Mouse (Mus musculus) lung, postnatal 0 days (tissue): ENCODE data around the gene Ppp1r3e. TPM values are rescaled to one million over a fixed set of nuclear protein-coding genes. Genes with fewer than 3 reads are reported as not detected.

Source experiments
- ATAC-seq: fragments of 200-750 bp; cut with Nextera tagmentation; 2 replicates; pipeline ENCODE4 v1.8.0; 2017; ENCODE audit warnings: moderate library complexity
- DNase-seq: peaks from one replicate; pipeline ENCODE4 v3.0.0-alpha.2; 2016; ENCODE audit warnings: low spot score
- H3K27ac ChIP-seq: fragments of 300-500 bp; sonication (generic); 2 replicates; pipeline ENCODE4 v1.5.1; 2014; ENCODE audit warnings: antibody characterized with exemption, mild to moderate bottlenecking, low read length, mixed read lengths
- H3K27me3 ChIP-seq: fragments of 300-500 bp; sonication (generic); replicated peaks from 2 replicates; pipeline ENCODE4 v1.6.1; 2014; ENCODE audit warnings: low read length, mixed read lengths; ENCODE audit not compliant: insufficient read depth
- H3K36me3 ChIP-seq: fragments of 300-500 bp; sonication (generic); 2 replicates; pipeline ENCODE4 v1.6.1; 2014; ENCODE audit warnings: low read length, mixed read lengths; ENCODE audit not compliant: insufficient read depth
- H3K4me1 ChIP-seq: fragments of 300-500 bp; sonication (generic); 2 replicates; pipeline ENCODE4 v1.6.1; 2014; ENCODE audit warnings: antibody characterized with exemption, low read depth, low read length, mixed read lengths; ENCODE audit not compliant: insufficient read depth
- H3K4me2 ChIP-seq: fragments of 300-500 bp; sonication (generic); replicated peaks from 2 replicates; pipeline ENCODE4 v1.6.1; 2014; ENCODE audit warnings: low read depth, mild to moderate bottlenecking, low read length, moderate library complexity, mixed read lengths
- H3K4me3 ChIP-seq: fragments of 300-500 bp; sonication (generic); 2 replicates; pipeline ENCODE4 v1.5.1; 2014; ENCODE audit warnings: low read depth, low read length
- H3K9ac ChIP-seq: fragments of 300-500 bp; sonication (generic); replicated peaks from 2 replicates; pipeline ENCODE4 v1.6.1; 2014; ENCODE audit warnings: low read depth, mild to moderate bottlenecking
- H3K9me3 ChIP-seq: fragments of 300-500 bp; sonication (generic); 2 replicates; pipeline ENCODE4 v1.6.1; 2016; ENCODE audit warnings: low read length, mixed read lengths
- CTCF ChIP-seq: IDR thresholded peaks from 2 replicates; pipeline ENCODE4 v1.5.1; 2016; ENCODE audit warnings: antibody characterized with exemption, mild to moderate bottlenecking
- EP300 ChIP-seq: IDR thresholded peaks from 2 replicates; pipeline ENCODE4 v1.6.1; 2016; ENCODE audit warnings: antibody characterized with exemption, mild to moderate bottlenecking, control low read depth
- WGBS: fragments of 180-500 bp; shearing (Covaris S2); extraction: QIAGEN DNeasy Blood & Tissue Kit; methylation state at CpG from one replicate; pipeline ENCODE4 v1.1.7; 2014; 5-methylcytosine and 5-hydroxymethylcytosine counted together
- polyA plus RNA-seq: library from polyadenylated mRNA; unstranded; fragments of >200 nt; fragmentation: Nextera tagmentation; extraction: Ambion mirVana; gene quantifications from 2 replicates; pipeline ENCODE4 v1.2.1, GENCODE M21; 2015

Gene Ppp1r3e
- polyA plus RNA-seq, 1 experiment from 2014 or later = 2.5 TPM

DNA sequence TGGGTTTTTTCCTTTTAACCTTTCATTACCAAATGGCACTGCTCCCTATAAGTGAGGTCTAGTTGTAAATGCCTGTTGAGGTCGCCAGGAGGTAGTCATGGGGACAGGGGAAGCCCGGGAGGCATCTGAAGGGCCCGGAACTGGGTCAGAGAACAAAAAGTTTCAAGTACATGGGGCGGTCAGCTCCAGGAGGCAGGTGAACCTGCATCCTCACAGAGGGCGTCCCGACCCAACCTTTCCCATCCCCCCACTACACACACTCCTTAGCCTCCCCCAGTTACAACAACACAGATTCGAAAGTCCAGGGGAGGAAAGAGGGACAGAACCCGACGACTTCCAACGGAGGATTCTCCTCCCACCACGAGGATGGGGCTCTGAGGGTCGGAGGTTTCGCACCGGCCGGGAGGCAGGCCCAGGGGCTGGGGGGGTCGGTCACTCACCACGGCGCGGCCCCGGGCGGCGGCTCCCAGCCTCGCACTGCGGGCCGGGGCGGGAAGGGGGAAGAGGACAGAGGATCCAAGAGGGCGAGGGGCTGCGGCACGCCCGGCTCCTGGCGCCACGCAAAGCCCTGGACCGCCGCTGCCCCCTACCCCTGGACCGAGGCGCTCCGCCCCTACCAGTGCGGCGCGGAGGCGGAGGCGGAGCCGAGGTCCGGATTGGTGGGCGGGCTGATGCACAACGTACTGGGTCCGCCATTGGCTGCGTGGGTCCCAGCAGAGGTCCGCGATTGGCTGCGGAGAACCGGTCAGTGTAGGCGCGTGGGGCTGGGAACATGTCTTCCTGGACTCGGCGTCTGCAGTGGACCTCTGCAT, 13.6 kb downstream of the Ppp1r3e start:
- TF ChIP-seq EP300 = no peak
- peak; percentile 39 for TF ChIP-seq CTCF
- peak overlapping the region; percentile 82 for H3K27ac ChIP-seq
- H3K4me2 ChIP-seq = peak overlapping the region; percentile 88
- H3K27me3 ChIP-seq = no peaks in the 10 kb centered on the region
- under 1% methylated on average over 33 of the region's 56 CpGs for WGBS
- no peaks in the 10 kb centered on the region for H3K36me3 ChIP-seq
- H3K9me3 ChIP-seq = no peaks in the 10 kb centered on the region
- peak; percentile 97 for DNase-seq
- ATAC-seq = peak; percentile 100
- H3K4me1 ChIP-seq = peaks cover 3% of the 10 kb centered on the region; the same call in 1 of the 2 replicates
- H3K9ac ChIP-seq = peak overlapping the region; percentile 66
- H3K4me3 ChIP-seq = peak overlapping the region; percentile 76

DNA sequence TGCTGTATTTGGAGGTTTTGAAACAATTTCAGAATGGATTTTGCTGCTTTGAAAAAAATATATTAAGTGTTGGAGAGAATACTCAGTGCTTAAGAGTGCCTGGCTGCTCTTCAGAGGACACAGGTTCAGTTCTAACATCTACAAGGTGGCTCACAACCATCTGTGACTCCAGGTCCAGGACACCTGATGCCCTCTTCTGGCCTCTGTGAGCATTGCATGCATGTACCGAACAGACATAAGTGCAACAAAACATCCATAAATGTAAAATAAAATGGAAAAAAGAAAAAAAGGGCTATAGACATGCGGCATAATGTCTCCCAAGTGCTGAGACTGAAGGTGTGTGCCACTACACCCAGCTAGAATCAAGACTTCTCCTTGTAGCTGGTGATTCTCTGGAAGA, 16.8 kb downstream of the Ppp1r3e start:
- no peak overlapping the region for H3K9ac ChIP-seq
- DNase-seq (peak; percentile 48), ATAC-seq (no peak)
- H3K4me3 ChIP-seq = no peak overlapping the region
- WGBS = 40% methylated on average over 2 of the region's 2 CpGs
- no peaks in the 10 kb centered on the region for H3K36me3 ChIP-seq
- no peaks in the 10 kb centered on the region for H3K27me3 ChIP-seq
- H3K27ac ChIP-seq = no peak overlapping the region
- peaks cover 3% of the 10 kb centered on the region; the same call in 1 of the 2 replicates for H3K4me1 ChIP-seq
- TF ChIP-seq CTCF (peak; percentile 81), EP300 (no peak)
- H3K4me2 ChIP-seq = no peak overlapping the region
- no peaks in the 10 kb centered on the region for H3K9me3 ChIP-seq

DNA sequence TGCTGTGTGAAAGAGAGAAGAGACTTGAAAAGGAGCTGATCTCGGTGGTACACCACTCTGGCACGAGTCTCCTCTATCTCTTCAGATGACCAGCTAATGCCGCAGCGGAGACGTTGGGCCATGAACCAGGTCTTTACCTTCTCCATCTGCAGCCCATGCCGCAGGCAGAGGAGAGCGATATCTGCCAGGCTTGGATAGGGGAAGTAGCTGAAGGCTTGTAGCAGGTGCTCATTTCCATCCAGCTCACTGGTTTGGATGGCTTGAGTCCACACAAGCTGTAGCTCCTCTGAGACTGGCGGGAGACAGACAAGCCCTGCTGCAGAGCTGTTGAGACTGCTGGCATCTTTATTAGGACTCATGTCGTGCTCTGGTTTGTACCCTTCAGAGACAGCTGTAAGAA, 19.5 kb downstream of the Ppp1r3e start:
- H3K4me1 ChIP-seq = no peaks in the 10 kb centered on the region
- H3K27me3 ChIP-seq = no peaks in the 10 kb centered on the region
- H3K4me2 ChIP-seq = no peak overlapping the region
- H3K9me3 ChIP-seq = no peaks in the 10 kb centered on the region
- no peak overlapping the region for H3K4me3 ChIP-seq
- H3K9ac ChIP-seq = no peak overlapping the region
- H3K27ac ChIP-seq = no peak overlapping the region
- no peak for TF ChIP-seq CTCF
- no peak for TF ChIP-seq EP300
- DNase-seq = no peak
- 92% methylated on average over 9 of the region's 9 CpGs for WGBS
- no peak for ATAC-seq
- H3K36me3 ChIP-seq = no peaks in the 10 kb centered on the region

DNA sequence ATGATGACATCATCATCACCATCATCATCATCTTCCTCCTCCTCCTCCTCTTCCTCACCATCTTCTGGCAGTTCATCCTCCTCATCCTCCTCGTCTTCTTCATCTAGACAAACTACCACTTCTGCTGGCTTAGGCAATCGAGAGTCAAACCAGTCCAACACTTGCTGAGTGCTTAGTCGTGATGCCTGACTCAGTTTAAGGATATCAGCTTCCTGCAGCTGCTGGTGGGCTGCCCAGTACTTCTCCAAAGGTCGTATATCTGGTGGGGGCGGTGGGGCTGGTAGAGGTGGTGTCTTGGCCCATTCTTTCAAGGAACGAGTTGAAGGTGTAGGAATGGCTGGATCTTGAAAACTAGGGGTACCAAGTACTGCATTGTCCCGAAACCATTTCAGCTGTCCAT, 20.6 kb downstream of the Ppp1r3e start:
- TF ChIP-seq CTCF = no peak
- TF ChIP-seq EP300 = no peak
- ATAC-seq (no peak), DNase-seq (no peak)
- H3K9me3 ChIP-seq = no peaks in the 10 kb centered on the region
- no peak overlapping the region for H3K9ac ChIP-seq
- no peaks in the 10 kb centered on the region for H3K4me1 ChIP-seq
- no peak overlapping the region for H3K4me2 ChIP-seq
- no peak overlapping the region for H3K4me3 ChIP-seq
- H3K36me3 ChIP-seq = no peaks in the 10 kb centered on the region
- 88% methylated on average over 7 of the region's 7 CpGs for WGBS
- H3K27me3 ChIP-seq = no peaks in the 10 kb centered on the region
- H3K27ac ChIP-seq = no peak overlapping the region

DNA sequence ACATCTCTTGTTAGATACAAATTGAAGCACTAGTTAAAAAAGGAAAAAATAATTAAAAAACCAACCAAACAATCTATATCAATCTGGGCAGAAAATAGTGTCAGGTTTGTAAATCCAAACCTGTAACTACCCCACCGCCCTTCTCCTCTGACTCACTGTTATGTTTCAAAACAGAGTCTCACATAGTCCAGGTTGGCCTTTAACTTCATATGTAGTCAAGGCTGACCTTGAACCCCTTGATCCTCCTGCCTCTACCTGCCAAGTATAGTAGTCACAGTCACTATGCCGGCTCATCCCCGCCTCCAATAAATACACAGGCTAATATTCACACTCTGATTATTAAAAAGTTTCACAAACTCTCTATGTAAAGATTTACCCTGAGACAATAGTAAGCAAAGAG, 21.6 kb downstream of the Ppp1r3e start:
- no peak overlapping the region for H3K4me2 ChIP-seq
- WGBS = 95% methylated on average over 3 of the region's 3 CpGs
- no peak overlapping the region for H3K27ac ChIP-seq
- ATAC-seq (no peak), DNase-seq (no peak)
- no peak overlapping the region for H3K9ac ChIP-seq
- no peaks in the 10 kb centered on the region for H3K9me3 ChIP-seq
- no peak overlapping the region for H3K4me3 ChIP-seq
- no peaks in the 10 kb centered on the region for H3K4me1 ChIP-seq
- no peaks in the 10 kb centered on the region for H3K27me3 ChIP-seq
- H3K36me3 ChIP-seq = no peaks in the 10 kb centered on the region
- no peak for TF ChIP-seq CTCF
- no peak for TF ChIP-seq EP300

DNA sequence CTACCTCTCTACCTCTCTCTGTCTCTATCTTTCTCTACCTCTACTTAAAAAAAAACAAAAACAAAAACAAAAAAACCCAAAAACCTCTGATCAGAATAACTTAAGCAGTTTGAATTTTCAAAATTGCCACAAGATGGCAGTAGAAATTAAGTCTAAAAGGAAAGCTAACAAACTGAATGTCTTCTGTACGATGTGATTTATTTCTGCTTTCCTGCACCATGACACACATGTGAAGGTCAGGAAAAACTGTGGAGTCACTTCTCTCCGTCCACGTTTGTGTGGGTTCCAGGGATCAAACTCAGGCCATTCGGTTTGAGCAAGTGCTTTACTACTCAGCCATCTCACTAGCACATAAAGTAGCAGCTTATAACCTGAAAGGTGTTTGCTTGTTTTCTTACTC, 33.9 kb downstream of the Ppp1r3e start:
- no peaks in the 10 kb centered on the region for H3K36me3 ChIP-seq
- no peak overlapping the region for H3K27ac ChIP-seq
- DNase-seq (peak; percentile 82), ATAC-seq (no peak)
- H3K4me2 ChIP-seq = no peak overlapping the region
- no peaks in the 10 kb centered on the region for H3K9me3 ChIP-seq
- no peak overlapping the region for H3K4me3 ChIP-seq
- no peak overlapping the region for H3K9ac ChIP-seq
- no peaks in the 10 kb centered on the region for H3K27me3 ChIP-seq
- no peak for TF ChIP-seq EP300
- peak; percentile 59 for TF ChIP-seq CTCF
- no peaks in the 10 kb centered on the region for H3K4me1 ChIP-seq
- WGBS = under 1% methylated on average over 4 of the region's 4 CpGs
